Mouse (Mus musculus): Measurements from ENCODE around the gene Exoc2.

The Exoc2 gene

GRCm38 (mm10) chr13:30971047-30971446 lies 2.8 kb downstream of the Exoc2 start:
- DNase-seq = no peak

- no peak for DNase-seq
These were observed 5.6 kb downstream of the Exoc2 start for GRCm38 (mm10) chr13:30968311-30968710.

- no peak for DNase-seq
These were observed 7.4 kb downstream of the Exoc2 start for GRCm38 (mm10) chr13:30966507-30966911.

GRCm38 (mm10) chr13:30961932-30962331 lies 12.0 kb downstream of the Exoc2 start:
- DNase-seq = no peak

GRCm38 (mm10) chr13:30960714-30961113 lies 13.2 kb downstream of the Exoc2 start:
- DNase-seq = no peak

GRCm38 (mm10) chr13:30953580-30953979 lies 20.3 kb downstream of the Exoc2 start:
- DNase-seq = no peak

GRCm38 (mm10) chr13:30952044-30952443 lies 21.8 kb downstream of the Exoc2 start:
- no peak for DNase-seq

GRCm38 (mm10) chr13:30949181-30949580 lies 24.7 kb downstream of the Exoc2 start:
- no peak for DNase-seq

- DNase-seq = no peak
These were observed 26.4 kb downstream of the Exoc2 start, which contains the start of gene Hus1b for GRCm38 (mm10) chr13:30947540-30947939. Hus1b (minus strand) TSS chr13:30947759.

- DNase-seq = no peak
These were observed 26.8 kb downstream of the Exoc2 start for GRCm38 (mm10) chr13:30947129-30947528.

GRCm38 (mm10) chr13:30945788-30946187 lies 28.1 kb downstream of the Exoc2 start:
- DNase-seq = no peak

- no peak for DNase-seq
These were observed 40.9 kb downstream of the Exoc2 start for GRCm38 (mm10) chr13:30932972-30933371.

GRCm38 (mm10) chr13:30931613-30932012 lies 42.3 kb downstream of the Exoc2 start:
- DNase-seq = no peak

GRCm38 (mm10) chr13:30929119-30929518 lies 44.8 kb downstream of the Exoc2 start:
- no peak for DNase-seq

- DNase-seq = no peak
These were observed 49.6 kb downstream of the Exoc2 start for GRCm38 (mm10) chr13:30924269-30924668.

- DNase-seq = no peak
These were observed 52.0 kb downstream of the Exoc2 start for GRCm38 (mm10) chr13:30921914-30922313.

- no peak for DNase-seq
These were observed 60.1 kb downstream of the Exoc2 start for GRCm38 (mm10) chr13:30913757-30914156.

- no peak for DNase-seq
These were observed 60.9 kb downstream of the Exoc2 start for GRCm38 (mm10) chr13:30913028-30913427.

GRCm38 (mm10) chr13:30911931-30912625 lies 61.8 kb downstream of the Exoc2 start:
- DNase-seq = no peak

- no peak for DNase-seq
These were observed 63.0 kb downstream of the Exoc2 start for GRCm38 (mm10) chr13:30910889-30911288.

- DNase-seq = no peak
These were observed 71.6 kb downstream of the Exoc2 start for GRCm38 (mm10) chr13:30902286-30902685.

- DNase-seq = no peak
These were observed 72.4 kb downstream of the Exoc2 start for GRCm38 (mm10) chr13:30901387-30902041.

GRCm38 (mm10) chr13:30894015-30894634 lies 79.8 kb downstream of the Exoc2 start:
- no peak for DNase-seq

GRCm38 (mm10) chr13:30892315-30892714 lies 81.6 kb downstream of the Exoc2 start:
- no peak for DNase-seq
